Mouse (Mus musculus) heart, adult 8-10 months (tissue): ENCODE measurements at regions not wholly inside any gene's neighbourhood (a gene's known extent, or its start where the extent isn't known, plus 50 kb on each side); places are given as distances from the start of the nearest gene placed in this dataset.

ENCODE experiments used
- DNase-seq: peaks from one replicate; pipeline ENCODE4 v3.0.0; 2022; ENCODE audit warnings: low spot score

- DNase-seq: no peak
These were observed 107.4 kb upstream of the Insig1 start for GRCm38 (mm10) chr5:27963765-27964164.

- peak; percentile 71 for DNase-seq
These were observed 76.0 kb upstream of the Insig1 start for GRCm38 (mm10) chr5:27995186-27995585.

- no peak for DNase-seq
These were observed 73.4 kb upstream of the Insig1 start for GRCm38 (mm10) chr5:27997751-27998150.

GRCm38 (mm10) chr5:28002922-28003321, 68.2 kb upstream of the Insig1 start:
- no peak for DNase-seq

GRCm38 (mm10) chr5:28003756-28004486, 67.2 kb upstream of the Insig1 start:
- no peak for DNase-seq

- DNase-seq: no peak
These were observed 66.7 kb upstream of the Insig1 start for GRCm38 (mm10) chr5:28004487-28004827.

GRCm38 (mm10) chr5:28009386-28009785, 61.8 kb upstream of the Insig1 start:
- DNase-seq: no peak

GRCm38 (mm10) chr5:28009871-28010270, 61.3 kb upstream of the Insig1 start:
- DNase-seq: no peak

GRCm38 (mm10) chr5:28010529-28010928, 60.6 kb upstream of the Insig1 start:
- no peak for DNase-seq

- no peak for DNase-seq
These were observed 58.7 kb upstream of the Insig1 start for GRCm38 (mm10) chr5:28012496-28012895.

- DNase-seq: no peak
These were observed 57.4 kb upstream of the Insig1 start for GRCm38 (mm10) chr5:28013619-28014273.

- no peak for DNase-seq
These were observed 51.3 kb upstream of the Insig1 start for GRCm38 (mm10) chr5:28019864-28020263.
